Mouse (Mus musculus): ENCODE data around the gene Vnn3. TPM values are rescaled to one million over a fixed set of nuclear protein-coding genes. Genes with fewer than 3 reads are reported as not detected.

Vnn3 gene
- polyA plus RNA-seq, 1 experiment from 2014 or later = not detected

DNA sequence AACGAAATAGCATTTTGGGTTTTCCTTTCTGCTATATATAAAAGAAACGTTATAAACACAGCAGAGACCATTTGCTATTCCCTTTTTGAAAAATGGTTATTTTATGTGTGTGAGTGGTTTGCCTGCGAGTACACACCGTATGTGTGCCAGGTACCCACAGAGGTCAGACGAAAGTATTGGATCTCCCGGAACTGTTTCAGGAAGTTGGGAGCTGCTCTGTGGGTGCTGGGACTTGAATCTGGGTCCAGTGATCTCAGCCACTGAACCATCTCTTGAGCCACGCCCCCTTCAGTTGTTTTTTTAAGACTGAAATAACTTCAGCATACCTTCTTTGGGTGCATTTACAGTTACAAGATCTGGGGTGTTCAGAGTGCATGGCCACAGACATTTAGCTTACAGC is 44.1 kb downstream of the Vnn3 start:
- no peaks in the 10 kb centered on the region for H3K27me3 ChIP-seq
- no peaks in the 10 kb centered on the region for H3K36me3 ChIP-seq
- no peak overlapping the region for H3K27ac ChIP-seq
- ATAC-seq (ENCODE audit: insufficient number of reproducible peaks, insufficient read depth, low FRiP score, low TSS enrichment) = no peak
- H3K9me3 ChIP-seq = no peaks in the 10 kb centered on the region
- no peak overlapping the region for H3K4me2 ChIP-seq (replicated peaks)
- no peak overlapping the region for H3K9ac ChIP-seq
- WGBS = 70% methylated on average over 7 of the region's 7 CpGs
- 0 out of 2 replicates have a peak, but pooled peaks cover 3% of the 10 kb centered on the region for H3K4me1 ChIP-seq
- H3K4me3 ChIP-seq = no peak overlapping the region

DNA sequence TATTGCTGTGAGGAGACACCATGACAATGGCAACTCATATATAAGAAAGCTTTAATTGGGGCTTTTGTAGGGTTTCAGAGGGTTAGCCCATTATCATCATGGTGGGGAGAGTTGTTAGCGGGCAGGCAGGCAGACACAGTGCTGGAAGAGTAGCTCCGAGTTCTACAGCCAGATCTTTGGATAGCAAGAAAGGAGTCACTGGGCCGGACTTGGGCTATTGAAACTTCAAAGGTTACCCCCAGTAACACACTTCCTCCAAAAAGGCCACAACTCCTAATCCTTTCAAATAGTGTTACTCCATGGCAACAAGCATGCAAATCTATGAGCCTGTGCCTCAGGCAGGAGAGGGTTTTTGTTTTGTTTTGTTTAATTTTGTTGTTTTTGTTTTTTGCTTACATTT is 49.9 kb downstream of the Vnn3 start:
- 76% methylated on average over 3 of the region's 3 CpGs for WGBS
- H3K9me3 ChIP-seq = no peaks in the 10 kb centered on the region
- H3K4me2 ChIP-seq (replicated peaks) = no peak overlapping the region
- H3K4me1 ChIP-seq = no peaks in the 10 kb centered on the region
- no peaks in the 10 kb centered on the region for H3K27me3 ChIP-seq
- H3K9ac ChIP-seq = no peak overlapping the region
- no peaks in the 10 kb centered on the region for H3K36me3 ChIP-seq
- ATAC-seq (ENCODE audit: insufficient number of reproducible peaks, insufficient read depth, low FRiP score, low TSS enrichment) = no peak
- no peak overlapping the region for H3K4me3 ChIP-seq
- no peak overlapping the region for H3K27ac ChIP-seq

DNA sequence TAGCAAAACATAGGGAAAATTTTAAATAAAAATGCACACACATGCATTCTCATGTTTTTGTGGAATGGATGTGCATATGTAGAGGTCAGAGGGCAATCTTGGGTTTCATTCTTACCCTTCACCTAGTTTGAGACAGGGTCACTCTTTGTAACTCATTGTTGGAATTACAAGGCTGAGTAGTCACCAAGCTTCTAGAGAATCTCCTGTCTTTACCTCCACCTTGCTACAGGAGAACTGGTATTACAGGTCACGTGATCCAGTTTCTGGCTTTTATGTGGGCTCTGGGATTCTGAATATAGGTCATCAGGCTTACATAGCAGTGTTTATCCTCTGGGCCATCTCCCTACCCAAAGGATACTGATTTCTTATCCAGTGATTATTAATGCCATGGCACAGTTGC is 54.4 kb downstream of the Vnn3 start:
- no peak for ATAC-seq (ENCODE audit: insufficient number of reproducible peaks, insufficient read depth, low FRiP score, low TSS enrichment)
- Histone ChIP-seq H3K27me3 (no peaks in the 10 kb centered on the region), H3K27ac (no peak overlapping the region), H3K9me3 (no peaks in the 10 kb centered on the region), H3K4me2 (replicated peaks) (no peak overlapping the region), H3K4me1 (no peaks in the 10 kb centered on the region), H3K4me3 (no peak overlapping the region), H3K36me3 (no peaks in the 10 kb centered on the region), H3K9ac (no peak overlapping the region)
- 88% methylated on average over 1 of the region's 1 CpGs for WGBS

Other genes starting within 250 kb of the Vnn3 start
- gene Rps12, start 64.2 kb upstream of the Vnn3 start, polyA plus RNA-seq (2016; fragmentation: Nextera tagmentation; extraction: Ambion mirVana) = 154 and 172 TPM in 2 replicates
- gene Slc18b1, start 54.5 kb upstream of the Vnn3 start, polyA plus RNA-seq (2016; fragmentation: Nextera tagmentation; extraction: Ambion mirVana) = 22.4 and 24.2 TPM in 2 replicates
- gene Vnn1, start 43.2 kb downstream of the Vnn3 start, polyA plus RNA-seq (2016; fragmentation: Nextera tagmentation; extraction: Ambion mirVana) = 1.4 and 1.8 TPM in 2 replicates
- gene Taar1, start 68.9 kb downstream of the Vnn3 start, polyA plus RNA-seq (2016; fragmentation: Nextera tagmentation; extraction: Ambion mirVana) = not detected in 2 replicates
- not detected in 2 replicates for gene Taar2, start 87.1 kb downstream of the Vnn3 start, polyA plus RNA-seq (2016; fragmentation: Nextera tagmentation; extraction: Ambion mirVana)
- not detected in 2 replicates for gene Taar3, start 98.1 kb downstream of the Vnn3 start, polyA plus RNA-seq (2016; fragmentation: Nextera tagmentation; extraction: Ambion mirVana)
- not detected in 2 replicates for gene Taar4, start 109.0 kb downstream of the Vnn3 start, polyA plus RNA-seq (2016; fragmentation: Nextera tagmentation; extraction: Ambion mirVana)
- not detected in 2 replicates for gene Taar5, start 119.2 kb downstream of the Vnn3 start, polyA plus RNA-seq (2016; fragmentation: Nextera tagmentation; extraction: Ambion mirVana)
- gene Taar6, start 134.2 kb downstream of the Vnn3 start, polyA plus RNA-seq (2016; fragmentation: Nextera tagmentation; extraction: Ambion mirVana) = not detected in 2 replicates
- gene Taar7a, start 142.0 kb downstream of the Vnn3 start, polyA plus RNA-seq (2016; fragmentation: Nextera tagmentation; extraction: Ambion mirVana) = not detected in 2 replicates
- gene Taar7b, start 148.5 kb downstream of the Vnn3 start, polyA plus RNA-seq (2016; fragmentation: Nextera tagmentation; extraction: Ambion mirVana) = not detected in 2 replicates
- gene Taar7d, start 175.8 kb downstream of the Vnn3 start, polyA plus RNA-seq (2016; fragmentation: Nextera tagmentation; extraction: Ambion mirVana) = not detected in 2 replicates
- not detected in 2 replicates for gene Taar7e, start 186.2 kb downstream of the Vnn3 start, polyA plus RNA-seq (2016; fragmentation: Nextera tagmentation; extraction: Ambion mirVana)
- not detected in 2 replicates for gene Taar7f, start 198.0 kb downstream of the Vnn3 start, polyA plus RNA-seq (2016; fragmentation: Nextera tagmentation; extraction: Ambion mirVana)
- not detected in 2 replicates for gene Taar8a, start 225.0 kb downstream of the Vnn3 start, polyA plus RNA-seq (2016; fragmentation: Nextera tagmentation; extraction: Ambion mirVana)
- not detected in 2 replicates for gene Taar8b, start 240.8 kb downstream of the Vnn3 start, polyA plus RNA-seq (2016; fragmentation: Nextera tagmentation; extraction: Ambion mirVana)

All from embryonic facial prominence, embryonic 12.5 days (tissue).